Mouse (Mus musculus) embryonic facial prominence, embryonic 15.5 days (tissue): ENCODE results near the gene Msx1. TPM values are rescaled to one million over a fixed set of nuclear protein-coding genes. Genes with fewer than 3 reads are reported as not detected.
"Not testable (repeated sequence)": the region's sequence is repeated elsewhere in the genome, so short reads cannot be mapped to it uniquely, and the experiment has no call there.

Experiments used
- ATAC-seq: fragments of 200-750 bp; cut with Nextera tagmentation; 2 replicates; pipeline ENCODE4 v1.8.0; 2017; ENCODE audit warnings: low read depth, moderate TSS enrichment; ENCODE audit not compliant: insufficient number of reproducible peaks, low FRiP score, low TSS enrichment
- H3K27ac ChIP-seq: fragments of 300-500 bp; sonication (generic); replicated peaks from 2 replicates; pipeline ENCODE4 v1.5.1; 2015; ENCODE audit warnings: mild to moderate bottlenecking, inconsistent platforms
- H3K27me3 ChIP-seq: fragments of 300-500 bp; sonication (generic); 2 replicates; pipeline ENCODE4 v1.6.1; 2015; ENCODE audit warnings: inconsistent platforms
- H3K36me3 ChIP-seq: fragments of 300-500 bp; sonication (generic); 2 replicates; pipeline ENCODE4 v1.6.1; 2015; ENCODE audit warnings: mild to moderate bottlenecking, inconsistent platforms
- H3K4me1 ChIP-seq: fragments of 300-500 bp; sonication (generic); 2 replicates; pipeline ENCODE4 v1.6.1; 2015; ENCODE audit warnings: inconsistent platforms
- H3K4me2 ChIP-seq: fragments of 300-500 bp; sonication (generic); replicated peaks from 2 replicates; pipeline ENCODE4 v1.6.1; 2015; ENCODE audit warnings: mild to moderate bottlenecking, inconsistent platforms
- H3K4me3 ChIP-seq: fragments of 300-500 bp; sonication (generic); replicated peaks from 2 replicates; pipeline ENCODE4 v1.5.1; 2015; ENCODE audit warnings: mild to moderate bottlenecking, inconsistent platforms
- H3K9ac ChIP-seq: fragments of 300-500 bp; sonication (generic); 2 replicates; pipeline ENCODE4 v1.6.1; 2015; ENCODE audit warnings: inconsistent platforms
- H3K9me3 ChIP-seq: fragments of 300-500 bp; sonication (generic); replicated peaks from 2 replicates; pipeline ENCODE4 v1.6.1; 2016; ENCODE audit warnings: inconsistent platforms
- WGBS: fragments of 180-500 bp; shearing (Covaris S2); methylation state at CpG from one replicate; pipeline ENCODE4 v1.1.7; 2015; 5-methylcytosine and 5-hydroxymethylcytosine counted together
- polyA plus RNA-seq: library from polyadenylated mRNA; unstranded; fragments of >200 nt; fragmentation: Nextera tagmentation; extraction: Ambion mirVana; gene quantifications from 2 replicates; pipeline ENCODE4 v1.2.1, GENCODE M21; 2015

The Msx1 gene
- polyA plus RNA-seq, 1 experiment from 2014 or later: 201 TPM

GRCm38 (mm10) chr5:37835590-37836266 is 11.3 kb upstream of the Msx1 start:
- H3K27me3 ChIP-seq: peaks cover 71% of the 10 kb centered on the region
- peaks cover 5% of the 10 kb centered on the region; the same call in 1 of the 2 replicates for H3K4me1 ChIP-seq
- no peak overlapping the region for H3K9ac ChIP-seq
- ATAC-seq: no peak
- H3K4me2 ChIP-seq: no peak overlapping the region
- 7% methylated on average over 6 of the region's 6 CpGs for WGBS
- no peaks in the 10 kb centered on the region for H3K9me3 ChIP-seq
- H3K36me3 ChIP-seq: no peaks in the 10 kb centered on the region
- no peak overlapping the region for H3K4me3 ChIP-seq
- no peak overlapping the region for H3K27ac ChIP-seq

GRCm38 (mm10) chr5:37832766-37833165 is 8.4 kb upstream of the Msx1 start:
- 16% methylated on average over 6 of the region's 6 CpGs for WGBS
- Histone ChIP-seq H3K9ac (no peak overlapping the region), H3K4me1 (peaks cover 13% of the 10 kb centered on the region)

GRCm38 (mm10) chr5:37832031-37832430 is 7.6 kb upstream of the Msx1 start:
- H3K4me2 ChIP-seq: no peak overlapping the region
- H3K27ac ChIP-seq: no peak overlapping the region
- 21% methylated on average over 13 of the region's 13 CpGs for WGBS
- peaks cover 85% of the 10 kb centered on the region for H3K27me3 ChIP-seq
- no peak overlapping the region for H3K4me3 ChIP-seq
- H3K9me3 ChIP-seq: no peaks in the 10 kb centered on the region
- ATAC-seq: no peak
- H3K9ac ChIP-seq: no peak overlapping the region
- peaks cover 20% of the 10 kb centered on the region for H3K4me1 ChIP-seq
- H3K36me3 ChIP-seq: no peaks in the 10 kb centered on the region

More at GRCm38 (mm10) chr5:37832766-37833165, 8.4 kb upstream of the Msx1 start:
- no peak for ATAC-seq
- H3K36me3 ChIP-seq: no peaks in the 10 kb centered on the region
- no peak overlapping the region for H3K4me3 ChIP-seq
- peaks cover 85% of the 10 kb centered on the region for H3K27me3 ChIP-seq
- H3K4me2 ChIP-seq: no peak overlapping the region
- no peak overlapping the region for H3K27ac ChIP-seq
- H3K9me3 ChIP-seq: no peaks in the 10 kb centered on the region

- not testable (repeated sequence) for H3K4me3 ChIP-seq, H3K4me2 ChIP-seq, H3K36me3 ChIP-seq, H3K9me3 ChIP-seq, ATAC-seq, H3K27ac ChIP-seq, H3K9ac ChIP-seq
- Histone ChIP-seq H3K4me1 (peaks cover 32% of the 10 kb centered on the region), H3K27me3 (peaks cover 84% of the 10 kb centered on the region)
- 38% methylated on average over 6 of the region's 7 CpGs for WGBS
Measured at GRCm38 (mm10) chr5:37830436-37830835, 6.1 kb upstream of the Msx1 start.

- no peaks in the 10 kb centered on the region for H3K9me3 ChIP-seq
- H3K9ac ChIP-seq: no peak overlapping the region
- peaks cover 32% of the 10 kb centered on the region for H3K4me1 ChIP-seq
- no peak for ATAC-seq
- H3K4me3 ChIP-seq: no peak overlapping the region
- peaks cover 86% of the 10 kb centered on the region for H3K27me3 ChIP-seq
- WGBS: 16% methylated on average over 4 of the region's 4 CpGs
- H3K27ac ChIP-seq: no peak overlapping the region
- no peak overlapping the region for H3K4me2 ChIP-seq
- H3K36me3 ChIP-seq: no peaks in the 10 kb centered on the region
Measured at GRCm38 (mm10) chr5:37829926-37830325, 5.5 kb upstream of the Msx1 start.

- H3K9ac ChIP-seq: no peak overlapping the region
- peak overlapping the region; percentile 72 for H3K4me3 ChIP-seq
- H3K27ac ChIP-seq: peak overlapping the region; percentile 82; the same call in 1 of the 2 replicates
- H3K9me3 ChIP-seq: no peaks in the 10 kb centered on the region
- peak overlapping the region; percentile 80 for H3K4me2 ChIP-seq
- WGBS: 13% methylated on average over 10 of the region's 10 CpGs
- ATAC-seq: no peak
- no peaks in the 10 kb centered on the region for H3K36me3 ChIP-seq
- peaks cover 86% of the 10 kb centered on the region for H3K27me3 ChIP-seq
- H3K4me1 ChIP-seq: peaks cover 35% of the 10 kb centered on the region
Measured at GRCm38 (mm10) chr5:37829296-37829670, 4.9 kb upstream of the Msx1 start.

GRCm38 (mm10) chr5:37828591-37829295 is 4.4 kb upstream of the Msx1 start:
- Histone ChIP-seq H3K4me3 (peak overlapping the region; percentile 72), H3K27me3 (peaks cover 86% of the 10 kb centered on the region), H3K4me2 (peak overlapping the region; percentile 80), H3K9me3 (no peaks in the 10 kb centered on the region), H3K36me3 (no peaks in the 10 kb centered on the region), H3K9ac (no peak overlapping the region), H3K4me1 (peaks cover 41% of the 10 kb centered on the region), H3K27ac (peak overlapping the region; percentile 82)
- WGBS: 7% methylated on average over 35 of the region's 35 CpGs
- ATAC-seq: no peak

- no peak for ATAC-seq
- Histone ChIP-seq H3K27ac (peak overlapping the region; percentile 82), H3K4me3 (peak overlapping the region; percentile 72; the same call in 1 of the 2 replicates), H3K9ac (no peak overlapping the region), H3K36me3 (no peaks in the 10 kb centered on the region), H3K9me3 (no peaks in the 10 kb centered on the region), H3K4me2 (peak overlapping the region; percentile 80), H3K27me3 (peaks cover 84% of the 10 kb centered on the region), H3K4me1 (peaks cover 45% of the 10 kb centered on the region)
- 6% methylated on average over 14 of the region's 14 CpGs for WGBS
Measured at GRCm38 (mm10) chr5:37828001-37828400, 3.6 kb upstream of the Msx1 start.

- peak overlapping the region; percentile 80 for H3K4me2 ChIP-seq
- H3K27me3 ChIP-seq: peaks cover 80% of the 10 kb centered on the region
- no peaks in the 10 kb centered on the region for H3K36me3 ChIP-seq
- H3K4me3 ChIP-seq: peak overlapping the region; percentile 72
- H3K27ac ChIP-seq: peak overlapping the region; percentile 82
- H3K9me3 ChIP-seq: no peaks in the 10 kb centered on the region
- WGBS: 7% methylated on average over 9 of the region's 9 CpGs
- no peak overlapping the region for H3K9ac ChIP-seq
- peaks cover 45% of the 10 kb centered on the region for H3K4me1 ChIP-seq
- no peak for ATAC-seq
Measured at GRCm38 (mm10) chr5:37827626-37827950, 3.2 kb upstream of the Msx1 start.

GRCm38 (mm10) chr5:37826706-37827625 is 2.6 kb upstream of the Msx1 start:
- Histone ChIP-seq H3K4me3 (peak overlapping the region; percentile 72), H3K9me3 (no peaks in the 10 kb centered on the region), H3K36me3 (no peaks in the 10 kb centered on the region), H3K27me3 (peaks cover 80% of the 10 kb centered on the region), H3K4me2 (peak overlapping the region; percentile 80), H3K27ac (peak overlapping the region; percentile 82), H3K9ac (no peak overlapping the region), H3K4me1 (peaks cover 45% of the 10 kb centered on the region)
- under 1% methylated on average over 59 of the region's 59 CpGs for WGBS
- no peak for ATAC-seq
